Mouse (Mus musculus) bone marrow, adult 2 months (tissue): Measurements from ENCODE around the gene Aar2.

ENCODE experiments used
- CTCF ChIP-seq: fragments of 200-500 bp; IDR thresholded peaks from 2 replicates; pipeline ENCODE4 v1.5.1; 2011; ENCODE audit warnings: low read length, control low read depth; ENCODE audit not compliant: control insufficient read depth, insufficient read depth
- POLR2A ChIP-seq: fragments of 200-500 bp; IDR thresholded peaks from 2 replicates; pipeline ENCODE4 v1.6.1; 2011; ENCODE audit warnings: low read depth, mild to moderate bottlenecking, control low read depth, low read length, borderline replicate concordance; ENCODE audit not compliant: control insufficient read depth

- TF ChIP-seq CTCF, result no peak
- no peak for TF ChIP-seq POLR2A
These were observed 37.5 kb downstream of the Aar2 start for GRCm38 (mm10) chr2:156584797-156585471.
